In the genomic region with DNA sequence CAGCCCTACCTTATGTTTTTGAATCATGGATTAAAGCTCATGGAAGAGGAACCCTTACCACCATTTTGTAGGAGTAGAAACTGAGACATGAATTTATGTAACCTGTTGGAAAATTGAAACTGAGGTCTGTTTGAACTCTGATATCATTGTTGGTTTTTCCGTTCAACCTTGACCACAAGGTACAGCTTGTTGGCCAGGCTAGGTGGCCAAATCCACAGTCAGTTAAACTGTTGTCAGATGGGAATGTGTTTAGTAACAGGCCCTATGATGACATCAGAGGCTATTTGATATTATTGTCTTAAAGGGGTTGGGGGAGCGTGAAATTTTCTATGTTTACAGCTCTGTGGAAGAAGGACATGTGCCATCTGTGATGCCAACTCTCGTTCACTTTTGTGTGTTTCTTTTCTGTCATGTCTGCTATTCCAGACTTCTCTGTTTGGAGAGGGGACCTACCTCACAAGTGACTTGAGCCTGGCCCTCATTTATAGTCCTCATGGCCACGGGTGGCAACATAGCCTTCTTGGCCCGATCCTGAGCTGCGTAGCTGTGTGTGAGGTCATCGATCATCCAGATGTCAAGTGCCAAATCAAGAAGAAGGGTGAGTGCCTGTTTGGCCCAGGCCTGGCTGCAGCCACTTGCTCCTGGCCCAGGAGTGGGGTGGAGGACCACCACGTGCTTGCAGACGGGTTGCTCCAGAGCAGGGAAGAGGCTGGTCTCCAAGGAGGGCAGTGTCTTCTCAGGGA, we compare ENCODE assay signal across 11 mouse cellular contexts.
"Had no signal": no experiment of that assay in that cellular context is flagged by ENCODE, and none has a peak within 500 bp of the region (broad histone marks: within the 10 kb centered on the region; RNA-seq: fewer than 3 reads in every experiment).

No protein-coding gene starts in this region.

- H3K4me3 ChIP-seq: intestine, embryonic 15.5 days; layer of hippocampus, adult 2 months; limb, embryonic 12.5 days; midbrain, embryonic 13.5 days had no signal

- H3K4me2 ChIP-seq: intestine, embryonic 15.5 days; limb, embryonic 12.5 days; midbrain, embryonic 13.5 days had no signal

- H3K9me3 ChIP-seq: intestine, embryonic 15.5 days; limb, embryonic 12.5 days; midbrain, embryonic 13.5 days had no signal

- H3K27me3 ChIP-seq: intestine, embryonic 15.5 days; limb, embryonic 12.5 days; midbrain, embryonic 13.5 days had no signal

- H3K27ac ChIP-seq: intestine, embryonic 15.5 days; kidney, postnatal 0 days; layer of hippocampus, adult 2 months; limb, embryonic 12.5 days; liver, embryonic 14.5 days; midbrain, embryonic 13.5 days had no signal

- DNase-seq: kidney, adult 18-20 months; kidney, postnatal 4 days; lung, postnatal 36 days; right cerebral cortex, postnatal 14 days; thymus, postnatal 14 days had no signal

- ATAC-seq: intestine, embryonic 15.5 days; midbrain, embryonic 13.5 days had no signal

- H3K9ac ChIP-seq: intestine, embryonic 15.5 days; limb, embryonic 12.5 days; liver, embryonic 14.5 days; midbrain, embryonic 13.5 days had no signal
